Mouse (Mus musculus): ENCODE data around the gene Pts. TPM values are rescaled to one million over a fixed set of nuclear protein-coding genes. Genes with fewer than 3 reads are reported as not detected.

Pts gene
- total RNA-seq, 2 experiments from 2014 or later: 24.9 to 27.4 TPM

DNA sequence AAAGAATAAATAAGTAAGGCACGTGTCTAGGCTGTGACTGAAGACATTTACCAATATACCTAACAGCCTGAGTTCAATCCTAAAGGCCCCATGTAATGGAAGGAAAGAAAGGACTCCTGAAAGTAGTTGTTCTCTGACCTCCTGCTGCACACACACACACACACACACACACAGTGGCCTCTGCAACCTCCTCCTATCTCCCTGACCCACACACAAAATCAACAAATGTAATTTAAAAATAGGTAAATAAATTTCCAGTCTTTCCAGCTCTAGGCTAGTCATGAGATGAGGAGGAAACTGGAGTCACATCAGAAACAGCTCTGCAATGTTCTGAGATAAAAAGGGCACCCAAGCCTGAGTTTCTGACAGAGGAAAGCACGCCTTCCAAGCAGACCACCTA, 34.7 kb downstream of the Pts start:
- DNase-seq (ENCODE audit: low spot score in 2 of 2): no peak

DNA sequence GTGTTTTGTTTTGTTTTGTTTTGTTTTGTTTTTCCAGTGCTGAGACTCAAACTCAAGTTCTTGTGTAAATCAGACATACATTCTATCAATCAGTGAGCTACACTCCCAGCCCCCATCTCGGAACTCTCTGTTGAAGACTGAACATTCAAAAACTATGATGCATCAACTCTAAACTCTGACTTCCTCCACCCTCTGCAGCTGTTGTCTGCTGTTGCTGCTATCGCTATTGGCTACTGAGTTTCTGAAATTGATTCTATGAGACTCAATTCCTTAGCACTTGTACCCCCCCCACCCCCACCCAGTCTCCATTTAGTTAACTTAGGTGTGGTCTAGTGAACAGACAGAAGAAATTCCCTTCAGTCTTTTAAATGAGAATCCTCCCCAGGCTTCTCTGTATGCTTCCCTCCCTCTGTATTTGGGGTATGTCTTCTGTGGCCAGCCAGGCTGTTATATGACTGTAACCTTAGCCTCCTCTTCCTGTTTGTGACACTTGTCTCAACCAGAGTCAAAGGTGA, 36.9 kb downstream of the Pts start:
- no peak for DNase-seq (ENCODE audit: low spot score in 2 of 2)

DNA sequence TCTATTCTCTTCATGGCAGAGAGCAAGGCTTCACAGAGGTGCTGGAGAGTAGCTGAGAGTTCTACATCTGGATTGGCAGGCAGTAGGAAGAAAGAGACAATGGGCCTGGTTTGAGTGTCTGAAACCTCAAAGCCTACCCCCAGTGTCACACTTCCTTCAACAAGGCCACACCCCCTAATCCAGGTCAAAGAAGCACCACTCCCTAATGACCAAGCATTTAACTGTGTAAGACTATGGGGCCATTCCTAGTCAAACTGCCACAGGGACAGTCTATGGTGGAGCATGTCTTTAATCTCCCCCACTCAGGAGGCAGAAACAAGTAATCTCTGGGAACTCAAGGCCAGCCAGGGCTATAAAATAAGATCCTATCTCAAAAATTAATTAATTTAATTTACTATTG, 37.7 kb downstream of the Pts start:
- no peak for DNase-seq (ENCODE audit: low spot score in 2 of 2)

DNA sequence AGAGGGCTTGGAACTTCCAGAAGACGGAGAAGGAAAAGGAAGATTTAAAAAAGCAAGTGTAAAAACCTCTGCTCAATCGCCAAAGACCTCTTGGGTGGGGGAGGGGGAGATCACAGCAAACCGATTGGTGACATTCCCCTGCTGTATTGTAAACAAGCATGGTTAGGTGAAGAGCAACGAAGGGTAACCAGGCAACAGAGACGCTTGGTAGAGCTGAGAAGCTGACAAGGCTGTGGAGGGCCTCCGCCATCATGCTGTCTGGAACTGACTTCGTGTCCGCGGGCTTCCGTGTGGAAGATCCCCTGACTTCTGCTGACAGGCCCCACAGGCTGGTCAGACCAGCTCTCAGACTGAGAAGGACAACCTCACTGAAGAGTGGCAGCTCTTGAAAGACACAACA, 43.0 kb downstream of the Pts start:
- DNase-seq (ENCODE audit: low spot score in 2 of 2): no peak

DNA sequence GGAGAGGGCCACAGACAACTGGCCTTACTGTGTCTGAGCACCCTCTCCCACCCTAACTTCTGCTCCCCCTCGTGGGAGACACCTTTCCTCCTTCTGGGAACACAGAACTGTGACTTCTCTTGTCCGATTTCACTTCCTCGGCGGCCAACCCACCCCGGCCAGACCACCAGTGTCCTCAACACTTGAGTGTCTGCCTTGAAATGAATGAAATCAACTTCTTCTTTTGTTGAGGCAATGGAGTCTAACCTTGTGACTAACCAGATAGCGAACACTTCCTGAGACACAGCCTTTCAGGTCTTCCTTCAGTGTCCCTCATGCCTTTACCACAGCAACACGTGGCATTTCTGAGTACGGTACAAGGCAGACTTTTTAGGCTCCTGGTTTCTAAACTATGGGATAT, 45.8 kb downstream of the Pts start:
- DNase-seq (ENCODE audit: low spot score in 2 of 2): no peak

DNA sequence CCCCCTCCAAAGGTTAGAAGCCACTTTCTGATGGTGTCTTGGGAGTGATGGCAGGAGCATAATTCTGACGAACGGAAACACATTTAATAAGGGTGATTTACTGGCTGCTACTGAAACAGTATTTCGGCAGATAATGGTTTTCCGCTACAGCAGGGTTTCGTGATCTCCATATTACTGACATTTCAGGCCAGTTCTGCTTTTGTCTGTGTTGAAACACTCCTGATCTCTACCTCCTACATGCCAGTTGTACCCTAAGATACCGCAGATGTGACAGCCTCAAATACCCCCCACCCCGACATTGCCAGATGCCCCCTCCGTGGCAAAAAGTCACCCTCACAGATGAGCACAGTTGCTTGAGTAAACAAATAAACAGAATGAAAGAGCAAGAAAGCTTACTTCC, 49.0 kb downstream of the Pts start:
- no peak for DNase-seq (ENCODE audit: low spot score in 2 of 2)

DNA sequence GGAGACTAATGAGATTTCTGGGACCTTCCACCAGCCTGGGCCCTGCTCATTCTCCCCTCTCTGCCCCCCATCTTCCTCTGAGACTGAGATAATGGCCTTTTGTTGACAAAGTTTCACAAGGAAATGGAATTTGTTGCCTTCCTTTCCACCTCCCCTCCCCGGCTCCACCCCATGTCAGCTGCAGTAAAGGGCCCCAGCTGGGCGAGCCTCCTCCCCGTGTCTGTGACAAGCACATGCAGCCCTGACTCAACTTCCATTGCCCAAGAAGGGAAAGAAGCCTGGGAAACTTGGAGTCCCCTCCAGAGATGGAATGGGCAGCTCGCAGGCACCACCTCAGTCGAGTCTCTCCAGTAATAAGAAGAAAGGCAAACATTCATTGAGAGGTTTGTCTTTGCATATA, 49.7 kb downstream of the Pts start:
- no peak for DNase-seq (ENCODE audit: low spot score in 2 of 2)

DNA sequence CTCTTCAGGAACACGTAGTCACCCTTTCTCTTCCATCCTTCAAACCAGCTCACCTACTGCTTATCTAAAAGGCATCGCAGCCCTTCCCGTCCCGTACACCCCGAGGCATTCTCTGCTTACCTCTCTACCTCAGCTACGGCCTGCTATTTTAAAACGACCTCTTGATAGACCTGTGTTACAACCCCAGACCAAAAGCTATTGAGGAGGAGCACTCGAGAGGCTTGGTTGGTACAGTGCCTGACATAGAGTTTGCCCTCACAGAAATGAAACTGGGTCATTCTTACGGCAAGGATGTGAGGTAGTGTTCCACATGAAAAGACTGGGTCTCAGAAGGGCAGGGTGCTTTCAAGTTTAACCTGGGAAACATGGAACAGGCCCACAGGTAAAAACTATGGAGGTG, 51.3 kb downstream of the Pts start:
- no peak for DNase-seq (ENCODE audit: low spot score in 2 of 2)

DNA sequence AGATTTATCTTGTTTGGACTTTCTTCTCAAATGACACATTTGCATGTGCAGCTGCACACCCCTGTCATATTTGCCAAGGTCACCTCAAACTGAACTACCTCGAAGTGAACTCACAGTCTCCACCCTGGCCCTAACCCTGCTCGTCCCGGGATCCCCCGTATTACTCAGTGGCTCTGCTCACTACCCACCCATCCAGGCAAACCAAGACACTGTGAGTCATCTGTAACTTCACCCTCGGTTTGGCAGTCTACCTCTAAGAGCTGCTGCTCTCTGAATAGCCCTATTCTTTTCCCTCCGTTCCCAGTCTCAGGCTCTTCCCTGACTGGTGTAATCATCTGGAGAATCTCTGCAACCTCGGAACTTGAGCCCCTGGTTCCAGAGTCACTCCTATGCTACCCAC, 51.9 kb downstream of the Pts start:
- DNase-seq (ENCODE audit: low spot score in 2 of 2): no peak

DNA sequence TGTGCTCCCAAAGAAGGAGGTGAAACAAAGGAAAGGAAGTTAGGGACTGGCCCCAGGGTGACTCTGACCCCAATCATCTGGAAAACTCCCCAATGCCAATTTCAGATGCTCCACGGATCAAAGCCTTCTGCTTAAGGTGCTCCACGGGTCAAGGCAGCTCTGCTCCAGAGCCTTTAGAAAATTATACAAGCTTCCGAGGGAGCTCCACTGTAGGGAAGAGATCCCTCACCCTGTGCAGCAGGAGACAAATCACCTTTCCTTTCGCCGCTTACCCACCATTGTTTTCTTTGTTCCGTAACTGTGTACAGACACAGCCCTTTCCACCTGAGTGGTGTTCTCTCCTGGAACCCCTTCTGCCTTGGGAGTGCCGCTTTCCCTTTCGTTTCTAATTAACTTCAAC, 52.8 kb downstream of the Pts start:
- DNase-seq (ENCODE audit: low spot score in 2 of 2): no peak

DNA sequence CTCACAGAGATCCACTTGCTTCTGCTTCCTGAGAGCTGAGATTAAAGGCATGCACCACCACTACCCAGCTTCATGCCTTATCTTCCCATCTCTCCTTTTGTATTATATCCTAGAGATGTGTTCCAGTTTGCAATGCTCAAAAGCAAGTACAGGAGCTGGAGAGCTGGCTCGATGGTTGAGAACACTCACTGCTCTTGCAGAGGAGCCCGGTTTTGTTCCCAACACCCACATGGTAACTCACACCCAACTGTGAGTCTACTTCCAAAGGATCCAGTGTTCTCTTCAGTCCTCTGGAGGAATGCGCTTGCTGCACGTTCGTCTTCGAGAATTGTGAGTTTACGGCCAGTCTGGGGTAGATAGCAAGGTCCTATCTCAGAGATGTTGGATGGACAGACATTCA, 53.2 kb downstream of the Pts start:
- no peak for DNase-seq (ENCODE audit: low spot score in 2 of 2)

Other genes starting within 250 kb of the Pts start
- 100 to 1,000 TPM; 362 to 376 TPM for gene Rpl10-ps3, start 183.8 kb downstream of the Pts start, total RNA-seq (2021)
- gene Plet1, start 34.2 kb downstream of the Pts start, total RNA-seq (2021): not detected
- 10 to 100 TPM; 23.2 to 23.6 TPM for gene Il18, start 26.1 kb upstream of the Pts start, total RNA-seq (2021)
- gene Bco2, start 26.5 kb upstream of the Pts start, total RNA-seq (2021): 1 to 10 TPM; 3.0 to 3.7 TPM
- not detected for gene Tex12, start 32.6 kb upstream of the Pts start, total RNA-seq (2021)
- gene Sdhd, start 75.1 kb upstream of the Pts start, total RNA-seq (2021): 100 to 1,000 TPM; 104 to 118 TPM
- gene Timm8b, start 75.2 kb upstream of the Pts start, total RNA-seq (2021): 100 to 1,000 TPM; 210 to 212 TPM
- 1 to 10 TPM; 2.6 to 4.1 TPM for gene Pih1d2, start 88.6 kb upstream of the Pts start, total RNA-seq (2021)
- gene Nkapd1, start 88.7 kb upstream of the Pts start, total RNA-seq (2021): 10 to 100 TPM; 16.5 to 21.5 TPM
- 100 to 1,000 TPM; 107 to 121 TPM for gene Dlat, start 131.1 kb upstream of the Pts start, total RNA-seq (2021)
- gene Dixdc1, start 210.8 kb upstream of the Pts start, total RNA-seq (2021): 10 to 100 TPM; 67.9 to 79.3 TPM
- gene 2310030G06Rik, start 217.8 kb upstream of the Pts start, total RNA-seq (2021): 1 to 10 TPM; 2.7 to 3.1 TPM
- 100 to 1,000 TPM; 122 to 161 TPM for gene Cryab, start 222.6 kb upstream of the Pts start, total RNA-seq (2021)
- 1 to 10 TPM; 2.4 to 2.6 TPM for gene Hspb2, start 223.6 kb upstream of the Pts start, total RNA-seq (2021)
- 1 to 10 TPM; 5.4 to 6.2 TPM for gene Fdxacb1, start 239.5 kb upstream of the Pts start, total RNA-seq (2021)
- gene Alg9, start 246.3 kb upstream of the Pts start, total RNA-seq (2021): 10 to 100 TPM; 24.5 to 32.6 TPM
- gene 1110032A03Rik, start 246.8 kb upstream of the Pts start, total RNA-seq (2021): 10 to 100 TPM; 33.6 to 37.6 TPM